Mouse (Mus musculus): Measurements from ENCODE around the gene Dnmbp. TPM values are rescaled to one million over a fixed set of nuclear protein-coding genes. Genes with fewer than 3 reads are reported as not detected.

Gene Dnmbp
- polyA plus RNA-seq, 1 experiment from 2014 or later = 19.2 TPM

GRCm38 (mm10) chr19:43900690-43901089 lies 39.3 kb downstream of the Dnmbp start:
- H3K4me3 ChIP-seq (replicated peaks; ENCODE audit: low read depth, low read length) = no peak overlapping the region
- H3K9me3 ChIP-seq (replicated peaks; ENCODE audit: low read length) = no peaks in the 10 kb centered on the region
- H3K27me3 ChIP-seq (ENCODE audit: insufficient read depth, low read length) = no peaks in the 10 kb centered on the region
- no peak for ATAC-seq (replicated peaks; ENCODE audit: low FRiP score, low read depth)
- H3K4me1 ChIP-seq (replicated peaks; ENCODE audit: insufficient read depth, low read length) = no peaks in the 10 kb centered on the region
- 0 out of 2 replicates have a peak, but pooled peaks cover 14% of the 10 kb centered on the region for H3K36me3 ChIP-seq (ENCODE audit: insufficient read depth, low read length)
- no peak for DNase-seq (ENCODE audit: low spot score)
- WGBS = 87% methylated on average over 9 of the region's 9 CpGs
- no peak overlapping the region for H3K4me2 ChIP-seq (ENCODE audit: low read length)
- no peak overlapping the region for H3K9ac ChIP-seq (ENCODE audit: low read depth, low read length)
- H3K27ac ChIP-seq = no peak overlapping the region
- no peak for TF ChIP-seq CTCF (IDR thresholded peaks at IDR 0.05; ENCODE audit: low read depth)

DNA sequence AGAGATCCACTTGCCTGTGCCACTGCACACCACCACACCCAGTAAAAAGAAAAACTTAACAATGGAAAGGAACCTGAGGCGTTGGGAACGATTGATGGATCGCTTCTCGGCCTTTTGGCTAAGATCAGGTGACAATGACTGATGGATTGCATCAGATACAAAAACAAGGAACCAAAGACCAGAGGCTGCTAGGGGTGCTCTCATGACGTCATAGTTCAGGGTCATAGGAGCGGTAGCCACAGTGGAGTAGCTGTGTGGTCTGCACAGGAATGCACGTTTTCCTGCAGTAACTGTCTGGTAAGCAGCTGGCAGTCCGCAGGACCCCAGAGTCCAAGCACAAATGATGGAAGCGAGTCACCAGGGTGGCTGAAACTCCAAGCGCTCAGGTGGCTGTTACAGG lies 41.4 kb downstream of the Dnmbp start:
- Histone ChIP-seq H3K36me3 (ENCODE audit: insufficient read depth, low read length) (0 out of 2 replicates have a peak, but pooled peaks cover 14% of the 10 kb centered on the region), H3K27me3 (ENCODE audit: insufficient read depth, low read length) (no peaks in the 10 kb centered on the region), H3K4me1 (replicated peaks; ENCODE audit: insufficient read depth, low read length) (peaks cover 4% of the 10 kb centered on the region; the same call in 1 of the 2 replicates), H3K9ac (ENCODE audit: low read depth, low read length) (no peak overlapping the region), H3K4me3 (replicated peaks; ENCODE audit: low read depth, low read length) (no peak overlapping the region), H3K27ac (no peak overlapping the region), H3K9me3 (replicated peaks; ENCODE audit: low read length) (no peaks in the 10 kb centered on the region), H3K4me2 (ENCODE audit: low read length) (no peak overlapping the region)
- DNase-seq (ENCODE audit: low spot score) = no peak
- ATAC-seq (replicated peaks; ENCODE audit: low FRiP score, low read depth) = no peak
- no peak for TF ChIP-seq CTCF (IDR thresholded peaks at IDR 0.05; ENCODE audit: low read depth)
- WGBS = 36% methylated on average over 10 of the region's 10 CpGs

DNA sequence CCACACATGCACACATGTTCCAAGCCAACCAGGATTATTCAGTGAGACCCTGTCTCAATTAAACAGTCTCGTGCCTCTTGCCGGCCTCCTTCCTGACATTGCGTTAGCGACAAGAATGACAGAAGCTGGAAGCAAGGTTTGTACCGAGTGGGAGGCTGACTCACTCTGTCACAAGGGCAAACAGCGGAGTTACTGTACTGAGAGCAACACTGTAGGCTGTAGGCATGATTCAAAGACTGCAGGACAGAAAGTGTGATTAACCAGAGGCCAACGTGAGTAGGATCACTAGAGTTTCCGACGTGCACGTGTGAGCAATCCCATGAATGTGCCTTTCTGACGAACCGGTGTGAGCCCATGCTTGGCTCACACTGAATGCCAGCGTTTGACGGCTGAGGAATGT lies 43.5 kb downstream of the Dnmbp start:
- Histone ChIP-seq H3K36me3 (ENCODE audit: insufficient read depth, low read length) (0 out of 2 replicates have a peak, but pooled peaks cover 5% of the 10 kb centered on the region), H3K4me2 (ENCODE audit: low read length) (no peak overlapping the region), H3K4me3 (replicated peaks; ENCODE audit: low read depth, low read length) (no peak overlapping the region), H3K4me1 (replicated peaks; ENCODE audit: insufficient read depth, low read length) (peaks cover 4% of the 10 kb centered on the region; the same call in 1 of the 2 replicates), H3K9ac (ENCODE audit: low read depth, low read length) (no peak overlapping the region), H3K27me3 (ENCODE audit: insufficient read depth, low read length) (no peaks in the 10 kb centered on the region), H3K9me3 (replicated peaks; ENCODE audit: low read length) (no peaks in the 10 kb centered on the region), H3K27ac (no peak overlapping the region)
- ATAC-seq (replicated peaks; ENCODE audit: low FRiP score, low read depth) = no peak
- WGBS = 78% methylated on average over 14 of the region's 14 CpGs
- TF ChIP-seq CTCF (IDR thresholded peaks at IDR 0.05; ENCODE audit: low read depth) = no peak
- DNase-seq (ENCODE audit: low spot score) = no peak

- DNase-seq (ENCODE audit: low spot score) (no peak), ATAC-seq (replicated peaks; ENCODE audit: low FRiP score, low read depth) (no peak)
- peaks cover 4% of the 10 kb centered on the region; the same call in 1 of the 2 replicates for H3K4me1 ChIP-seq (replicated peaks; ENCODE audit: insufficient read depth, low read length)
- no peak for TF ChIP-seq CTCF (IDR thresholded peaks at IDR 0.05; ENCODE audit: low read depth)
- WGBS = 92% methylated on average over 5 of the region's 5 CpGs
- 0 out of 2 replicates have a peak, but pooled peaks cover 4% of the 10 kb centered on the region for H3K36me3 ChIP-seq (ENCODE audit: insufficient read depth, low read length)
- H3K9me3 ChIP-seq (replicated peaks; ENCODE audit: low read length) = no peaks in the 10 kb centered on the region
- H3K4me2 ChIP-seq (ENCODE audit: low read length) = no peak overlapping the region
- no peak overlapping the region for H3K4me3 ChIP-seq (replicated peaks; ENCODE audit: low read depth, low read length)
- no peaks in the 10 kb centered on the region for H3K27me3 ChIP-seq (ENCODE audit: insufficient read depth, low read length)
- no peak overlapping the region for H3K9ac ChIP-seq (ENCODE audit: low read depth, low read length)
- H3K27ac ChIP-seq = no peak overlapping the region
Observed at GRCm38 (mm10) chr19:43895951-43896350, 44.0 kb downstream of the Dnmbp start.

DNA sequence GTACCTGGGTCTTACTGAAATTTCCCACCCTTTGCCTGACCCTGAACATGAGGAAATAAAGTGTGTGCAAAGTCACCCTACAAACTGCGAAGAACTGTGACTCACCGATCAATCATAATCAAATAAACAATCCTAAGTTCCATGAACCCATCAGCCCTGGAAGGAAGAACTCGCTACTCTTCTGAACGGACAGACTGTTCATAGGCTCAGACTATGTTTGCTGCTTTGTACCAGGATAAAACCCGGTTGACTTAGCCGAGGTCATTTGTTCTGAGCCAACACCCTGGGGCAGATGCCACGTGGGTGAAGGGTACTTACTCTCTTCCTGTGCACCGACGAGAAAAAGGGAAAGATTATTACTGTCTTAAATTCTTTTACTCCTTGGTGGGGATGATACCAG lies 45.2 kb downstream of the Dnmbp start:
- DNase-seq (ENCODE audit: low spot score) = no peak
- Histone ChIP-seq H3K27me3 (ENCODE audit: insufficient read depth, low read length) (no peaks in the 10 kb centered on the region), H3K9me3 (replicated peaks; ENCODE audit: low read length) (no peaks in the 10 kb centered on the region), H3K4me2 (ENCODE audit: low read length) (no peak overlapping the region), H3K27ac (no peak overlapping the region), H3K4me3 (replicated peaks; ENCODE audit: low read depth, low read length) (no peak overlapping the region), H3K36me3 (ENCODE audit: insufficient read depth, low read length) (no peaks in the 10 kb centered on the region), H3K4me1 (replicated peaks; ENCODE audit: insufficient read depth, low read length) (peaks cover 4% of the 10 kb centered on the region; the same call in 1 of the 2 replicates), H3K9ac (ENCODE audit: low read depth, low read length) (no peak overlapping the region)
- ATAC-seq (replicated peaks; ENCODE audit: low FRiP score, low read depth) = no peak
- 56% methylated on average over 9 of the region's 9 CpGs for WGBS
- TF ChIP-seq CTCF (IDR thresholded peaks at IDR 0.05; ENCODE audit: low read depth) = no peak

DNA sequence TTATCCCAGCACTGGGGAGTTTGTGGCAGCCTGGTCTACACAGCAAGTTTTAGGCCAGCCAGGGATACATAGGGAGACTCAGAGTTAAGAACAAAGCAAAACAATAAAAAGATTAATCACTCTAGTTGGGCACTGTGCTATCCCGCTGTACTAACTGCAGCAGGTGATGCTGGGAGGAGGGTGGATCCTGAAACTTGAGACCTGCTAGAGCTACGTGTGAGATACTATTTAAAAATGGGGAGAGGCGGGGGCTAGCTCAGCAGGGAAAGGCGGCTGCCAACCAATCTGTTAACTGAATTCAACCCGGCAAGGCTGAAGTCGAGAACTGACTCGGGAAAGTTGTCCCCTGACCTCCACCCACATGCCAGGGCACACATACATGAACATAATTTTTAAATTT lies 45.9 kb downstream of the Dnmbp start:
- Histone ChIP-seq H3K36me3 (ENCODE audit: insufficient read depth, low read length) (0 out of 2 replicates have a peak, but pooled peaks cover under 1% of the 10 kb centered on the region), H3K27ac (no peak overlapping the region), H3K4me1 (replicated peaks; ENCODE audit: insufficient read depth, low read length) (peaks cover 4% of the 10 kb centered on the region; the same call in 1 of the 2 replicates), H3K4me2 (ENCODE audit: low read length) (no peak overlapping the region), H3K9me3 (replicated peaks; ENCODE audit: low read length) (no peaks in the 10 kb centered on the region), H3K27me3 (ENCODE audit: insufficient read depth, low read length) (no peaks in the 10 kb centered on the region), H3K4me3 (replicated peaks; ENCODE audit: low read depth, low read length) (no peak overlapping the region), H3K9ac (ENCODE audit: low read depth, low read length) (no peak overlapping the region)
- DNase-seq (ENCODE audit: low spot score) (peak; percentile 49), ATAC-seq (replicated peaks; ENCODE audit: low FRiP score, low read depth) (no peak)
- WGBS = 20% methylated on average over 7 of the region's 7 CpGs
- TF ChIP-seq CTCF (IDR thresholded peaks at IDR 0.05; ENCODE audit: low read depth) = no peak

DNA sequence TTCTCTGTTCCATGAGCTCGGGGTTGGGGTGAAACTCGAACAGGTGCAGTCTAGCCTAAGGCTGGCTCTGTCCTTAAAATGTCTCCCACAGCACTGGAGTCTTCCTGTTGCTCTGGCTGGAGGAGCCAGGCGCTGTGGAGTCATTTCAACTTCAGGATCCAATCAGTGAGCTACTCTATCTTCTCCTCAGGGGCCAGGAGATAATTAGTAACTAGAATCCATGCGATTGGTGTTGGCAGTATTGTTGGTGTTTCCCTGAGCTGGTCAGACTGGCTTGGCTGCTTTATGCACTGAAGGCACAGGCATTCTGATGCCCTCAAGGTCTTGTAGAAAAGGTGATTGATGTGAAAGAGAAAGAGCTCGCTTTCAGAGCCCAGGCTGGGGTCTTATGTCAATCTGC lies 49.5 kb downstream of the Dnmbp start:
- TF ChIP-seq CTCF (IDR thresholded peaks at IDR 0.05; ENCODE audit: low read depth) = no peak
- H3K27me3 ChIP-seq (ENCODE audit: insufficient read depth, low read length) = no peaks in the 10 kb centered on the region
- peak overlapping the region; percentile 86 for H3K27ac ChIP-seq
- peaks cover 4% of the 10 kb centered on the region; the same call in 1 of the 2 replicates for H3K4me1 ChIP-seq (replicated peaks; ENCODE audit: insufficient read depth, low read length)
- DNase-seq (ENCODE audit: low spot score) (peak; percentile 69), ATAC-seq (replicated peaks; ENCODE audit: low FRiP score, low read depth) (peak; percentile 95)
- H3K4me3 ChIP-seq (replicated peaks; ENCODE audit: low read depth, low read length) = peak overlapping the region; percentile 20; the same call in 1 of the 2 replicates
- peak overlapping the region; percentile 49 for H3K4me2 ChIP-seq (ENCODE audit: low read length)
- H3K36me3 ChIP-seq (ENCODE audit: insufficient read depth, low read length) = 0 out of 2 replicates have a peak, but pooled peaks cover 2% of the 10 kb centered on the region
- H3K9me3 ChIP-seq (replicated peaks; ENCODE audit: low read length) = no peaks in the 10 kb centered on the region
- WGBS = 53% methylated on average over 5 of the region's 5 CpGs
- peak overlapping the region; percentile 39 for H3K9ac ChIP-seq (ENCODE audit: low read depth, low read length)
